Mouse (Mus musculus): Measurements from ENCODE around the gene Eno2. TPM values are rescaled to one million over a fixed set of nuclear protein-coding genes. Genes with fewer than 3 reads are reported as not detected.
A peak's percentile ranks its signal among the peaks of the same experiment; 100 is the strongest.

Gene Eno2
- total and polyA plus RNA-seq, 3 experiments, result 20.8 to 24.6 (median 23.6) TPM

- dilution Hi-C loops (cut with MboI; ENCODE audit: extremely low pct_ligation_motif_present, extremely low pct_unique_long_range_greater_than_20kb, low sequenced_read_pairs) (no loop called here), in situ Hi-C loops (cut with MboI; ENCODE audit: low pct_ligation_motif_present, low pct_unique_long_range_greater_than_20kb, low sequenced_read_pairs) (no loop called here)
- peaks cover 0 to 11% of the 10 kb centered on the region in 2 experiments for H3K36me3 ChIP-seq (replicated peaks in 1 of 2; ENCODE audit: control insufficient read depth in 1 of 2, insufficient read depth in 1 of 2, low read length in 1 of 2)
- H3K4me1 ChIP-seq (ENCODE audit: control insufficient read depth in 1 of 2, insufficient read depth in 2 of 2), result peaks cover 6 to 18% of the 10 kb centered on the region in 2 experiments; a peak in 3 of 4 replicates
- no peak for DNase-seq (ENCODE audit: extremely low read depth)
- H3K27me3 ChIP-seq (replicated peaks), result no peaks in the 10 kb centered on the region
- H3K9me3 ChIP-seq (replicated peaks; ENCODE audit: low read length), result no peaks in the 10 kb centered on the region
- H3K4me3 ChIP-seq (replicated peaks in 1 of 3; ENCODE audit: low read depth in 2 of 3, low read length in 2 of 3, poor library complexity in 1 of 3), result no peak overlapping the region
- no peak for TF ChIP-seq PAX5 (IDR thresholded peaks at IDR 0.05; ENCODE audit: low read length)
- no peak for TF ChIP-seq MAZ (IDR thresholded peaks at IDR 0.05; ENCODE audit: low read depth, low read length)
- TF ChIP-seq MEF2A (IDR thresholded peaks at IDR 0.05; ENCODE audit: borderline replicate concordance, low read depth, low read length), result no peak
- no peak for TF ChIP-seq GABPA (IDR thresholded peaks at IDR 0.05; ENCODE audit: insufficient replicate concordance, low read depth, low read length)
- TF ChIP-seq ZMIZ1 (IDR thresholded peaks at IDR 0.05; ENCODE audit: low read depth, low read length), result no peak
- no peak for TF ChIP-seq POLR2AphosphoS2 (IDR thresholded peaks at IDR 0.05; ENCODE audit: low read depth, low read length)
- no peak for TF ChIP-seq ETS1 (conservative IDR thresholded peaks at IDR 0.05; ENCODE audit: low read depth, low read length)
- no peak for TF ChIP-seq JUN (IDR thresholded peaks at IDR 0.05; ENCODE audit: insufficient read depth, low read depth, low read length)
- no peak for TF ChIP-seq CHD2 (IDR thresholded peaks at IDR 0.05; ENCODE audit: low read length)
- no peak for TF ChIP-seq POLR2A (IDR thresholded peaks at IDR 0.05; ENCODE audit: low read depth, low read length)
- TF ChIP-seq KAT2A (IDR thresholded peaks at IDR 0.05; ENCODE audit: insufficient replicate concordance, low read length), result no peak
- TF ChIP-seq RCOR1 (conservative IDR thresholded peaks at IDR 0.05; ENCODE audit: low read depth, low read length), result no peak
- H3K79me2 ChIP-seq (replicated peaks; ENCODE audit: control insufficient read depth, extremely low read depth, insufficient read depth, poor library complexity, severe bottlenecking), result no peaks in the 10 kb centered on the region
- no peak overlapping the region for H3K4me2 ChIP-seq (ENCODE audit: insufficient read depth, low read depth, poor library complexity, severe bottlenecking)
- no peak overlapping the region for H3K9ac ChIP-seq (ENCODE audit: insufficient read depth, low read depth)
- H3K27ac ChIP-seq (ENCODE audit: insufficient read depth, low read depth), result no peak overlapping the region
Measured at GRCm38 (mm10) chr6:124790121-124790520, 20.6 kb upstream of the Eno2 start.

DNA sequence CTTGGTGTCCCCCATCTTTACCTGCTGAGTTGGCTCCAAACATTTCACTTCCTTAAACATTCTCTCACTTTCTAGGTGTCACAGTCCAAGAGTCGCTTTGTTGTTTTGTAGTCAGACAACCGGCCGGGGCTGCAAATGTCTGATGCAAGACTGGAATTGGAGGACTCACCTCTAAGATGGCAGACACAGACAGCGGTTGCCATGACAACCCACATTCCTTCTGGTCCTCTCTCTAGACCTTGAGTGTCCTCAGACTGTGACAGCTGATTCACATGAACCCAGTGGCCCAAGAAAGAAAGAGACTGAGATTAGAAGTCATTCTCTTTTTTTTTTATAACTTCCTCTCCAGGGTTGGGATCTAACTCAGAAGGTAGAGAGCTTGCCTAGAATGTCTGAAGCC is 20.0 kb upstream of the Eno2 start:
- in situ Hi-C loops (cut with MboI; ENCODE audit: low pct_ligation_motif_present, low pct_unique_long_range_greater_than_20kb, low sequenced_read_pairs), result no loop called here
- DNase-seq (ENCODE audit: extremely low read depth), result no peak
- no peak overlapping the region for H3K9ac ChIP-seq (ENCODE audit: insufficient read depth, low read depth)
- H3K4me1 ChIP-seq (ENCODE audit: control insufficient read depth in 1 of 2, insufficient read depth in 2 of 2), result peaks cover 6 to 18% of the 10 kb centered on the region in 2 experiments; a peak in 3 of 4 replicates
- TF ChIP-seq JUND (conservative IDR thresholded peaks at IDR 0.05; ENCODE audit: low read depth, low read length), result no peak
- TF ChIP-seq MXI1 (IDR thresholded peaks at IDR 0.05; ENCODE audit: low read depth, low read length), result peak; percentile 42; the same call in 1 of the 2 replicates
- dilution Hi-C loops (cut with MboI; ENCODE audit: extremely low pct_ligation_motif_present, extremely low pct_unique_long_range_greater_than_20kb, low sequenced_read_pairs), result no loop called here
- no peak overlapping the region for H3K27ac ChIP-seq (ENCODE audit: insufficient read depth, low read depth)
- no peaks in the 10 kb centered on the region for H3K9me3 ChIP-seq (replicated peaks; ENCODE audit: low read length)
- H3K4me3 ChIP-seq (replicated peaks in 1 of 3; ENCODE audit: low read depth in 2 of 3, low read length in 2 of 3, poor library complexity in 1 of 3), result no peak overlapping the region
- peaks cover 0 to 11% of the 10 kb centered on the region in 2 experiments for H3K36me3 ChIP-seq (replicated peaks in 1 of 2; ENCODE audit: control insufficient read depth in 1 of 2, insufficient read depth in 1 of 2, low read length in 1 of 2)
- no peak overlapping the region for H3K4me2 ChIP-seq (ENCODE audit: insufficient read depth, low read depth, poor library complexity, severe bottlenecking)
- no peaks in the 10 kb centered on the region for H3K27me3 ChIP-seq (replicated peaks)
- H3K79me2 ChIP-seq (replicated peaks; ENCODE audit: control insufficient read depth, extremely low read depth, insufficient read depth, poor library complexity, severe bottlenecking), result no peaks in the 10 kb centered on the region

GRCm38 (mm10) chr6:124787722-124788121 is 18.2 kb upstream of the Eno2 start:
- no peaks in the 10 kb centered on the region for H3K27me3 ChIP-seq (replicated peaks)
- no peak for DNase-seq (ENCODE audit: extremely low read depth)
- in situ Hi-C loops (cut with MboI; ENCODE audit: low pct_ligation_motif_present, low pct_unique_long_range_greater_than_20kb, low sequenced_read_pairs) (no loop called here), dilution Hi-C loops (cut with MboI; ENCODE audit: extremely low pct_ligation_motif_present, extremely low pct_unique_long_range_greater_than_20kb, low sequenced_read_pairs) (no loop called here)
- H3K36me3 ChIP-seq (replicated peaks in 1 of 2; ENCODE audit: control insufficient read depth in 1 of 2, insufficient read depth in 1 of 2, low read length in 1 of 2), result peaks cover 0 to 9% of the 10 kb centered on the region in 2 experiments
- H3K4me3 ChIP-seq (replicated peaks in 1 of 3; ENCODE audit: low read depth in 2 of 3, low read length in 2 of 3, poor library complexity in 1 of 3), result peak overlapping the region in 2 of 3 experiments; percentile 42 to 50
- H3K4me2 ChIP-seq (ENCODE audit: insufficient read depth, low read depth, poor library complexity, severe bottlenecking), result peak overlapping the region; percentile 40; the same call in 1 of the 2 replicates
- H3K79me2 ChIP-seq (replicated peaks; ENCODE audit: control insufficient read depth, extremely low read depth, insufficient read depth, poor library complexity, severe bottlenecking), result no peaks in the 10 kb centered on the region
- no peak overlapping the region for H3K27ac ChIP-seq (ENCODE audit: insufficient read depth, low read depth)
- peaks cover 6 to 21% of the 10 kb centered on the region in 2 experiments; a peak in 3 of 4 replicates for H3K4me1 ChIP-seq (ENCODE audit: control insufficient read depth in 1 of 2, insufficient read depth in 2 of 2)
- no peaks in the 10 kb centered on the region for H3K9me3 ChIP-seq (replicated peaks; ENCODE audit: low read length)
- TF ChIP-seq IRF4 (IDR thresholded peaks at IDR 0.05; ENCODE audit: low read depth, low read length) (no peak), E2F4 (IDR thresholded peaks at IDR 0.05; ENCODE audit: insufficient replicate concordance, low read depth, low read length) (no peak), SIN3A (IDR thresholded peaks at IDR 0.05; ENCODE audit: low read length) (no peak)
- no peak overlapping the region for H3K9ac ChIP-seq (ENCODE audit: insufficient read depth, low read depth)
